Mouse (Mus musculus): ENCODE measurements around the gene Gm13288. TPM values are rescaled to one million over a fixed set of nuclear protein-coding genes. Genes with fewer than 3 reads are reported as not detected.

The Gm13288 gene
- not detected for total RNA-seq (2023)

DNA sequence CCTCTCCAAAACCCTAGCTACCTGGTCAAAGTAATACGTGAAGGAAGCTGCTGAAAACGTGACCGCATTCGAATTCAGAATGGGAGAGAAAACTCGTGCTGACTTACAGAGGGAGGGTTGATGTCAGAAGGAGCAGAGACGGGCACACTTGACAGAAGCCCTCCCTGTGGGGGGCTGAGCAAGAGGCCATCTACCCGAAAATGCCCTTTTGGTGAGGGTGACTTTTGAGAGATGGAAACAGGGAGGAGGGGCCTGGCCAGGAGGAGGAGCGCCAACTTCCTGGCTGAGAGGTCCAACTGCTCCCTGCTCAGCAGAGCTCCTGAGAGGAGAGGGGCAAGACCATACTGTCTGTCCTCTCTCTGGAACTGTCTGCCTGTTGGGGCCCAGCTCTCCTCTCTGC is at the start of gene Gm13288:
Gene Gm13288, plus strand, starts transcription at position 301 of the 400 bp plus-strand sequence.

DNA sequence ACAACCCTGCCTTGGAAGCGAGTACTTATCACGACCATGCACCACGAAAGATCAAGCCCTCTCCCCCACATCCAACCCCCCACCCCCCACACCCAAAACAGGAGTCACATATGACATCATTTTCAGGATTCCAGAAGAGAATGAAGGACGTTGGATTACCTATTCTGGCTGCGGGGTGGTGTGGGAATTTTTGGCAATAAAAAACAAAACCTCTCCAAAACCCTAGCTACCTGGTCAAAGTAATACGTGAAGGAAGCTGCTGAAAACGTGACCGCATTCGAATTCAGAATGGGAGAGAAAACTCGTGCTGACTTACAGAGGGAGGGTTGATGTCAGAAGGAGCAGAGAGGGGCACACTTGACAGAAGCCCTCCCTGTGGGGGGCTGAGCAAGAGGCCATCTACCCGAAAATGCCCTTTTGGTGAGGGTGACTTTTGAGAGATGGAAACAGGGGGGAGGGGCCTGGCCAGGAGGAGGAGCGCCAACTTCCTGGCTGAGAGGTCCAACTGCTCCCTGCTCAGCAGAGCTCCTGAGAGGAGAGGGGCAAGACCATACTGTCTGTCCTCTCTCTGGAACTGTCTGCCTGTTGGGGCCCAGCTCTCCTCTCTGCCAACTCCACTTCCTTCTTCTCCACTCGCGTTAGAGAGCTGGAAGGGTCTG is 45.6 kb upstream of the Gm13288 start, which contains the start of gene Gm13283:
Gene Gm13283, plus strand, starts transcription at position 510 of the 659 bp plus-strand sequence.

GRCm38 (mm10) chr4:88773534-88773933 is 31.8 kb upstream of the Gm13288 start, which contains the start of gene Gm13290:
Gm13290 (plus strand) TSS chr4:88773834.

DNA sequence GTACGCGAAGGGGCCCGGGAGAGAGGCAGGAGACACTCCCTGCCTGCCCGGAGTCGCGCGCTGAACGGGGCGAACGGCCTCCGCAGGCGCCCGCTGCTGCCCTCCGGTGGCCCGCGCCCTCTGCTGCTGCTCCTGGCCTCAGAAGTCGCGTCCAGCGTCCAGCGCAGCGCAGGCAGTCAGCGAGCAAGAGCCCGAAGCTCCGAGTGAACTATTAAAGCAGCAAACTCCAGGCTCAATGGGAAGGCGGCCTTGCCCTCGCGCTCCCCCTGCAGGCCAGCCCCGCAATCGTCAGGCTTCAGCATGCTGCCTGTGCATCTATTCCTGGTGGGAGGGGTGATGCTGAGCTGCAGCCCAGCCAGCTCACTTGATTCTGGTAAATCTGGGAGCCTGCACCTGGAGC is 28.7 kb upstream of the Gm13288 start, which contains the start of gene Gm13289:
Gene Gm13289, plus strand, starts transcription at position 301 of the 400 bp plus-strand sequence.

DNA sequence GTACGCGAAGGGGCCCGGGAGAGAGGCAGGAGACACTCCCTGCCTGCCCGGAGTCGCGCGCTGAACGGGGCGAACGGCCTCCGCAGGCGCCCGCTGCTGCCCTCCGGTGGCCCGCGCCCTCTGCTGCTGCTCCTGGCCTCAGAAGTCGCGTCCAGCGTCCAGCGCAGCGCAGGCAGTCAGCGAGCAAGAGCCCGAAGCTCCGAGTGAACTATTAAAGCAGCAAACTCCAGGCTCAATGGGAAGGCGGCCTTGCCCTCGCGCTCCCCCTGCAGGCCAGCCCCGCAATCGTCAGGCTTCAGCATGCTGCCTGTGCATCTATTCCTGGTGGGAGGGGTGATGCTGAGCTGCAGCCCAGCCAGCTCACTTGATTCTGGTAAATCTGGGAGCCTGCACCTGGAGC is 25.8 kb upstream of the Gm13288 start, which contains the start of gene Gm13272:
Gene Gm13272, plus strand, starts transcription at position 301 of the 400 bp plus-strand sequence.

GRCm38 (mm10) chr4:88781831-88782230 is 23.5 kb upstream of the Gm13288 start, which contains the start of gene Ifnz:
Ifnz (plus strand) TSS chr4:88782131.

GRCm38 (mm10) chr4:88785409-88785808 is 19.9 kb upstream of the Gm13288 start, which contains the start of gene Gm13276:
Gm13276 (plus strand) TSS chr4:88785709.

DNA sequence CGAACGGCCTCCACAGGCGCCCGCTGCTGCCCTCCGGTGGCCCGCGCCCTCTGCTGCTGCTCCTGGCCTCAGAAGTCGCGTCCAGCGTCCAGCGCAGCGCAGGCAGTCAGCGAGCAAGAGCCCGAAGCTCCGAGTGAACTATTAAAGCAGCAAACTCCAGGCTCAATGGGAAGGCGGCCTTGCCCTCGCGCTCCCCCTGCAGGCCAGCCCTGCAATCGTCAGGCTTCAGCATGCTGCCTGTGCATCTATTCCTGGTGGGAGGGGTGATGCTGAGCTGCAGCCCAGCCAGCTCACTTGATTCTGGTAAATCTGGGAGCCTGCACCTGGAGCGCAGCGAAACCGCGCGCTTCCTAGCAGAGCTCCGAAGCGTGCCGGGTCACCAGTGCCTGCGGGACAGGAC is 16.9 kb upstream of the Gm13288 start, which contains the start of gene Gm13277:
Gene Gm13277, plus strand, starts transcription at position 231 of the 400 bp plus-strand sequence.

DNA sequence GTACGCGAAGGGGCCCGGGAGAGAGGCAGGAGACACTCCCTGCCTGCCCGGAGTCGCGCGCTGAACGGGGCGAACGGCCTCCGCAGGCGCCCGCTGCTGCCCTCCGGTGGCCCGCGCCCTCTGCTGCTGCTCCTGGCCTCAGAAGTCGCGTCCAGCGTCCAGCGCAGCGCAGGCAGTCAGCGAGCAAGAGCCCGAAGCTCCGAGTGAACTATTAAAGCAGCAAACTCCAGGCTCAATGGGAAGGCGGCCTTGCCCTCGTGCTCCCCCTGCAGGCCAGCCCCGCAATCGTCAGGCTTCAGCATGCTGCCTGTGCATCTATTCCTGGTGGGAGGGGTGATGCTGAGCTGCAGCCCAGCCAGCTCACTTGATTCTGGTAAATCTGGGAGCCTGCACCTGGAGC is 14.1 kb upstream of the Gm13288 start, which contains the start of gene Gm13278:
Gene Gm13278, plus strand, starts transcription at position 301 of the 400 bp plus-strand sequence.

DNA sequence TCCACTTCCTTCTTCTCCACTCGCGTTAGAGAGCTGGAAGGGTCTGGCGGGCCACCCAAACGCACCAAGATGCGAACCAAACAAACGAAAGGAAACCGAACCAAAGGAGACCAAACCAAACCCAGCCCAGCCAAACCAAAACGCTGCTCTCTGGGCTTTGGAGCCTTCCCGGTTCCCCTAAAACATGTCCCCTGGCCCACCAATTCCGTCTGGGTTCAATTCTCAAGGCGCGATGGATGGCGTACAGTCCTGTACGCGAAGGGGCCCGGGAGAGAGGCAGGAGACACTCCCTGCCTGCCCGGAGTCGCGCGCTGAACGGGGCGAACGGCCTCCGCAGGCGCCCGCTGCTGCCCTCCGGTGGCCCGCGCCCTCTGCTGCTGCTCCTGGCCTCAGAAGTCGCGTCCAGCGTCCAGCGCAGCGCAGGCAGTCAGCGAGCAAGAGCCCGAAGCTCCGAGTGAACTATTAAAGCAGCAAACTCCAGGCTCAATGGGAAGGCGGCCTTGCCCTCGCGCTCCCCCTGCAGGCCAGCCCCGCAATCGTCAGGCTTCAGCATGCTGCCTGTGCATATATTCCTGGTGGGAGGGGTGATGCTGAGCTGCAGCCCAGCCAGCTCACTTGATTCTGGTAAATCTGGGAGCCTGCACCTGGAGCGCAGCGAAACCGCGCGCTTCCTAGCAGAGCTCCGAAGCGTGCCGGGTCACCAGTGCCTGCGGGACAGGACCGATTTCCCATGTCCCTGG is 11.2 kb upstream of the Gm13288 start, which contains the start of gene Gm13275:
Gene Gm13275, plus strand, starts transcription at position 552 of the 740 bp plus-strand sequence.

GRCm38 (mm10) chr4:88797097-88797496 is 8.2 kb upstream of the Gm13288 start, which contains the start of gene Gm13279:
Gm13279 (plus strand) TSS chr4:88797397.

DNA sequence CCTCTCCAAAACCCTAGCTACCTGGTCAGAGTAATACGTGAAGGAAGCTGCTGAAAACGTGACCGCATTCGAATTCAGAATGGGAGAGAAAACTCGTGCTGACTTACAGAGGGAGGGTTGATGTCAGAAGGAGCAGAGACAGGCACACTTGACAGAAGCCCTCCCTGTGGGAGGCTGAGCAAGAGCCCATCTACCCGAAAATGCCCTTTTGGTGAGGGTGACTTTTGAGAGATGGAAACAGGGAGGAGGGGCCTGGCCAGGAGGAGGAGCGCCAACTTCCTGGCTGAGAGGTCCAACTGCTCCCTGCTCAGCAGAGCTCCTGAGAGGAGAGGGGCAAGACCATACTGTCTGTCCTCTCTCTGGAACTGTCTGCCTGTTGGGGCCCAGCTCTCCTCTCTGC is 6.0 kb upstream of the Gm13288 start, which contains the start of gene Gm13285:
Gene Gm13285, plus strand, starts transcription at position 301 of the 400 bp plus-strand sequence.

DNA sequence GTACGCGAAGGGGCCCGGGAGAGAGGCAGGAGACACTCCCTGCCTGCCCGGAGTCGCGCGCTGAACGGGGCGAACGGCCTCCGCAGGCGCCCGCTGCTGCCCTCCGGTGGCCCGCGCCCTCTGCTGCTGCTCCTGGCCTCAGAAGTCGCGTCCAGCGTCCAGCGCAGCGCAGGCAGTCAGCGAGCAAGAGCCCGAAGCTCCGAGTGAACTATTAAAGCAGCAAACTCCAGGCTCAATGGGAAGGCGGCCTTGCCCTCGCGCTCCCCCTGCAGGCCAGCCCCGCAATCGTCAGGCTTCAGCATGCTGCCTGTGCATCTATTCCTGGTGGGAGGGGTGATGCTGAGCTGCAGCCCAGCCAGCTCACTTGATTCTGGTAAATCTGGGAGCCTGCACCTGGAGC is 2.4 kb upstream of the Gm13288 start, which contains the start of gene Gm13287:
Gene Gm13287, plus strand, starts transcription at position 301 of the 400 bp plus-strand sequence.

GRCm38 (mm10) chr4:88815928-88816327 is 10.6 kb downstream of the Gm13288 start, which contains the start of gene Ifna7:
Ifna7 (plus strand) TSS chr4:88816228.

DNA sequence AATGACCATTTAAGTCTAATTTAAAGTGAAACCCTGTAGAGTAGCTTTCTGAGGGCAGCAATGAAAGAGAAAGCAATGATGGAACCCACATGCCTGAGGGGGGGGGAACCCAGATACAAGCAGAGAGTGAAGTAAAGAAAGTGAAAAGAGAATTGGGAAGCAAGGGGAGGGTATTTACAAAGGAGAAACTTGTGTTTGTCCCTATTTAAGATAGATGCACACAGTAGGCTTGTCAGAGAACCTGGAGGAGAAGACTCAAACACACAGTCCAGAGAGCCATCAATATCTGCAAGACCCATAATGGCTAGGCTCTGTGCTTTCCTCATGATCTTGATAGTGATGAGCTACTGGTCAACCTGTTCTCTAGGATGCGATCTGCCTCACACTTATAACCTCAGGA is 14.3 kb downstream of the Gm13288 start, which contains the start of gene Ifna11:
Gene Ifna11, plus strand, starts transcription at position 301 of the 400 bp plus-strand sequence.

GRCm38 (mm10) chr4:88827116-88827515 is 21.8 kb downstream of the Gm13288 start, which contains the start of gene Ifna6:
Ifna6 (plus strand) TSS chr4:88827416.

GRCm38 (mm10) chr4:88835225-88835624 is 29.9 kb downstream of the Gm13288 start, which contains the start of gene Ifna5:
Ifna5 (plus strand) TSS chr4:88835525.

GRCm38 (mm10) chr4:88841438-88841911 is 36.1 kb downstream of the Gm13288 start, which contains the start of gene Ifna4:
Ifna4 (plus strand) TSS chr4:88841861.

GRCm38 (mm10) chr4:88849698-88850097 is 44.4 kb downstream of the Gm13288 start, which contains the start of gene Ifna1:
Ifna1 (plus strand) TSS chr4:88850087.

Measured in monocyte, adult 59 days (primary cell).